Mouse (Mus musculus) MEL (cell line): Measurements from ENCODE around the gene Nrp1. TPM values are rescaled to one million over a fixed set of nuclear protein-coding genes. Genes with fewer than 3 reads are reported as not detected.

ENCODE experiments used
- DNase-seq: peaks from one replicate; pipeline ENCODE4 v3.0.0; 2011; ENCODE audit warnings: low read depth, low spot score
- H3K27ac ChIP-seq: 2 replicates; pipeline ENCODE4 v1.5.1; 2012; ENCODE audit warnings: low read depth, mild to moderate bottlenecking, control low read depth, low read length, moderate library complexity; ENCODE audit not compliant: control insufficient read depth
- H3K27me3 ChIP-seq, 2 experiments: fragments of 150-350 bp in 1 of 2; sonication (generic) in 1 of 2; 2 replicates each; pipeline ENCODE4 v1.6.1; 2012; ENCODE audit warnings: low read length in 2 of 2, mild to moderate bottlenecking in 2 of 2, improper control_type of control experiment in 1 of 2, moderate library complexity in 1 of 2; ENCODE audit not compliant: insufficient read depth in 2 of 2, control insufficient read depth in 1 of 2
- H3K36me3 ChIP-seq, 2 experiments: 2 replicates each; pipeline ENCODE4 v1.6.1; 2012 to 2014; ENCODE audit warnings: low read length in 2 of 2, improper control_type of control experiment in 1 of 2, inconsistent platforms in 1 of 2, mild to moderate bottlenecking in 1 of 2; ENCODE audit not compliant: insufficient read depth in 2 of 2, control insufficient read depth in 1 of 2
- H3K4me1 ChIP-seq, 2 experiments: fragments of 150-350 bp in 1 of 2; sonication (generic) in 1 of 2; 2 replicates each; pipeline ENCODE4 v1.6.1; 2012; ENCODE audit warnings: low read length in 2 of 2, improper control_type of control experiment in 1 of 2, mild to moderate bottlenecking in 1 of 2; ENCODE audit not compliant: insufficient read depth in 2 of 2, control insufficient read depth in 1 of 2
- H3K4me3 ChIP-seq, 2 experiments: fragments of 150-350 bp in 1 of 2; sonication (generic) in 1 of 2; 2 replicates each; pipeline ENCODE4 v1.5.1; 2012; ENCODE audit warnings: low read depth in 2 of 2, low read length in 2 of 2, mild to moderate bottlenecking in 2 of 2, moderate library complexity in 2 of 2, control low read depth in 1 of 2, improper control_type of control experiment in 1 of 2; ENCODE audit not compliant: control insufficient read depth in 1 of 2, insufficient read depth in 1 of 2
- H3K79me2 ChIP-seq: 2 replicates; pipeline ENCODE4 v1.6.1; 2012; ENCODE audit warnings: mild to moderate bottlenecking, low read length, moderate library complexity; ENCODE audit not compliant: control insufficient read depth, poor library complexity, insufficient read depth
- H3K9ac ChIP-seq: 2 replicates; pipeline ENCODE4 v1.6.1; 2012; ENCODE audit warnings: low read depth, mild to moderate bottlenecking, control low read depth, low read length, moderate library complexity; ENCODE audit not compliant: control insufficient read depth, poor library complexity, severe bottlenecking
- H3K9me3 ChIP-seq: fragments of 150-350 bp; sonication (generic); replicated peaks from 2 replicates; pipeline ENCODE4 v1.6.1; 2012; ENCODE audit warnings: mild to moderate bottlenecking, low read length, improper control_type of control experiment, moderate library complexity; ENCODE audit not compliant: insufficient read depth
- CHD2 ChIP-seq: IDR thresholded peaks from 2 replicates; pipeline ENCODE4 v1.6.1; 2011; ENCODE audit warnings: low read length, improper control_type of control experiment
- E2F4 ChIP-seq: IDR thresholded peaks from 2 replicates; pipeline ENCODE4 v1.6.1; 2011; ENCODE audit warnings: low read depth, low read length, improper control_type of control experiment, borderline replicate concordance
- EP300 ChIP-seq, 2 experiments: IDR thresholded peaks; 2 replicates each; pipeline ENCODE4 v1.6.1; 2011; ENCODE audit warnings: improper control_type of control experiment in 2 of 2, low read length in 2 of 2, low read depth in 1 of 2, mild to moderate bottlenecking in 1 of 2
- JUND ChIP-seq: IDR thresholded peaks from 2 replicates; pipeline ENCODE4 v1.6.1; 2011; ENCODE audit warnings: low read depth, mild to moderate bottlenecking, improper control_type of control experiment, low read length
- KAT2A ChIP-seq: conservative IDR thresholded peaks from 2 replicates; pipeline ENCODE4 v1.6.1; 2012; ENCODE audit warnings: low read depth, low read length, improper control_type of control experiment, inconsistent platforms
- MAZ ChIP-seq: IDR thresholded peaks from 2 replicates; pipeline ENCODE4 v1.6.1; 2012; ENCODE audit warnings: low read depth, mild to moderate bottlenecking, inconsistent platforms, low read length, improper control_type of control experiment
- MEF2A ChIP-seq: IDR thresholded peaks from 2 replicates; pipeline ENCODE4 v1.6.1; 2014; ENCODE audit warnings: low read depth, mild to moderate bottlenecking, inconsistent platforms, low read length, improper control_type of control experiment; ENCODE audit not compliant: poor library complexity, insufficient replicate concordance, severe bottlenecking; ENCODE audit errors: extremely low read depth
- MXI1 ChIP-seq: IDR thresholded peaks from 2 replicates; pipeline ENCODE4 v1.6.1; 2011; ENCODE audit warnings: mild to moderate bottlenecking, low read depth, low read length, improper control_type of control experiment
- NELFE ChIP-seq: IDR thresholded peaks from 2 replicates; pipeline ENCODE4 v1.6.1; 2011; ENCODE audit warnings: low read depth, low read length, improper control_type of control experiment
- NRF1 ChIP-seq: IDR thresholded peaks from 2 replicates; pipeline ENCODE4 v1.6.1; 2014; ENCODE audit warnings: low read depth, mild to moderate bottlenecking, inconsistent platforms, low read length, improper control_type of control experiment, moderate library complexity; ENCODE audit not compliant: poor library complexity, insufficient read depth, severe bottlenecking
- POLR2A ChIP-seq, 2 experiments: IDR thresholded peaks; 2 replicates each; pipeline ENCODE4 v1.6.1; 2011 to 2012; ENCODE audit warnings: low read length in 2 of 2, mild to moderate bottlenecking in 2 of 2, control low read depth in 1 of 2, improper control_type of control experiment in 1 of 2, low read depth in 1 of 2, moderate library complexity in 1 of 2; ENCODE audit not compliant: control insufficient read depth in 1 of 2, insufficient read depth in 1 of 2, poor library complexity in 1 of 2
- TBP ChIP-seq: IDR thresholded peaks from 2 replicates; pipeline ENCODE4 v1.8.0; 2011; ENCODE audit warnings: low read depth, low read length, improper control_type of control experiment
- TCF12 ChIP-seq: IDR thresholded peaks from 2 replicates; pipeline ENCODE4 v1.6.1; 2014; ENCODE audit warnings: low read depth, mild to moderate bottlenecking, inconsistent platforms, low read length, improper control_type of control experiment, moderate library complexity
- UBTF ChIP-seq: IDR thresholded peaks from 2 replicates; pipeline ENCODE4 v1.6.1; 2012; ENCODE audit warnings: low read depth, mild to moderate bottlenecking, inconsistent platforms, low read length, improper control_type of control experiment, moderate library complexity, borderline replicate concordance; ENCODE audit not compliant: insufficient read depth
- USF1 ChIP-seq: IDR thresholded peaks from 2 replicates; pipeline ENCODE4 v1.6.1; 2014; ENCODE audit warnings: low read depth, mild to moderate bottlenecking, inconsistent platforms, low read length, improper control_type of control experiment, moderate library complexity
- ZC3H11A ChIP-seq: IDR thresholded peaks from 2 replicates; pipeline ENCODE4 v1.6.1; 2012; ENCODE audit warnings: low read depth, mild to moderate bottlenecking, inconsistent platforms, low read length, improper control_type of control experiment
- ZKSCAN1 ChIP-seq: IDR thresholded peaks from 2 replicates; pipeline ENCODE4 v1.6.1; 2012; ENCODE audit warnings: low read depth, mild to moderate bottlenecking, inconsistent platforms, low read length, improper control_type of control experiment, moderate library complexity
- polyA plus RNA-seq, 2 experiments: library from polyadenylated mRNA; stranded (reverse) in 1 of 2; unstranded in 1 of 2; fragments of >175 nt in 1 of 2; fragments of >200 nt in 1 of 2; gene quantifications; 2 replicates each; pipeline versions ENCODE4 v1.2.1 to v1.2.4; 2012; ENCODE audit warnings: low replicate concordance in 2 of 2, low read depth in 1 of 2; ENCODE audit not compliant: insufficient read length in 2 of 2, insufficient read depth in 1 of 2, missing spikeins in 1 of 2
- total RNA-seq: library from RNA; depleted of rRNA; stranded (reverse); fragments of 300-350 nt; gene quantifications from 2 replicates; pipeline ENCODE4 v1.2.3, GENCODE M21; 2012

The Nrp1 gene
- total and polyA plus RNA-seq, 3 experiments: not detected

DNA sequence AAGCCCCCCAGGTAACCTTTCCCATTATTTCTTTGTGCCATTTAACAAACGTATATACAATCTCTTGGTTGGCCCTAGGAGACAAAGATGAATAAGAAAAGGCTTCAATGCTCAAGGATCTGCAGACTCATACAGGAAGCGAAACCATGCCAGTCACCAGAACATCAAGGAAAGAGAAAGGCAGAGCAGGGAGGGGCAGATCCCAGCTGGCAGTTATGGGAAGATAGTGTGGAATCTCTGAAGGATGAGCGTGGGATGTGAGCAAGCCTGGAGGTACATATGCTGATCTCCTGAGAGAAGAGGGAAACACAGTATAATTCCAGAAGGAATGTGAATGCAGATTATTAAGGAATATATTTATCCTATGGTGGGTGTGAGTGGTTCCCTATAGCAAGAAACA lies 22.4 kb upstream of the Nrp1 start:
- Histone ChIP-seq H3K9ac (no peak overlapping the region), H3K27ac (no peak overlapping the region), H3K9me3 (no peaks in the 10 kb centered on the region), H3K27me3 (no peaks in the 10 kb centered on the region), H3K79me2 (no peaks in the 10 kb centered on the region), H3K4me3 (no peak overlapping the region), H3K36me3 (no peaks in the 10 kb centered on the region), H3K4me1 (no peaks in the 10 kb centered on the region)
- TF ChIP-seq KAT2A: no peak
- TF ChIP-seq MEF2A: no peak
- TF ChIP-seq USF1: no peak
- TF ChIP-seq MXI1: no peak
- no peak for TF ChIP-seq TBP
- TF ChIP-seq NRF1: no peak
- TF ChIP-seq ZC3H11A: no peak
- TF ChIP-seq JUND: no peak
- TF ChIP-seq E2F4: no peak
- no peak for TF ChIP-seq CHD2
- no peak for TF ChIP-seq UBTF
- no peak for TF ChIP-seq ZKSCAN1
- no peak for DNase-seq

DNA sequence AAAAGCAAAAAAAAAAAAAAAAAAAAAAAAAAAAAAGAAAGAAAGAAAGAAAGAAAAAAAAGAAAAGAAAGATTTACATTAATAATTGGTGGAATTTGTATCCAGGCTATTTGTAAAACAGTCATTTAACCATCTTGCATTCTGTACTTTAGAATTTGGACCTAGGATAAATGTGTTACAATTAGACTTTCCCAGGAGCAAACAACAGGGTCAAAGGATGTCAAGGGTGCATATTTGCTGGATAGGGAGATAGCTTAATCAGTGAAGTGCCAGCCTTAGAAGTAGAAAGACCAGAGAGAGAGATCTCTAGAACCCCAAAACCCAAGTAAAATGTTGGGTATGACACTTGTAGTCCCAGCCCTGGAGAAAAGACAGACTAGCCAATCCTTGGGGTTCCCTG lies 19.5 kb upstream of the Nrp1 start:
- TF ChIP-seq MAZ (no peak), POLR2A (IDR thresholded peaks at IDR 0.05; ENCODE audit: control insufficient read depth in 1 of 2, insufficient read depth in 1 of 2, low read depth in 1 of 2, low read length in 2 of 2, poor library complexity in 1 of 2) (no peak), NELFE (no peak), TCF12 (no peak), EP300 (IDR thresholded peaks at IDR 0.05; ENCODE audit: low read depth in 1 of 2, low read length in 2 of 2) (no peak), MEF2A (no peak)
- Histone ChIP-seq H3K4me1 (no peaks in the 10 kb centered on the region), H3K27ac (no peak overlapping the region), H3K36me3 (no peaks in the 10 kb centered on the region), H3K9ac (no peak overlapping the region), H3K27me3 (no peaks in the 10 kb centered on the region), H3K4me3 (no peak overlapping the region), H3K9me3 (no peaks in the 10 kb centered on the region), H3K79me2 (no peaks in the 10 kb centered on the region)
- DNase-seq: no peak
